Mouse (Mus musculus): Measurements from ENCODE around the gene Dok3. TPM values are rescaled to one million over a fixed set of nuclear protein-coding genes. Genes with fewer than 3 reads are reported as not detected.
A peak's percentile ranks its signal among the peaks of the same experiment; 100 is the strongest.

Gene Dok3
- polyA plus RNA-seq, 1 experiment from 2014 or later = 2.7 TPM

- 49% methylated on average over 4 of the region's 4 CpGs for WGBS
- H3K4me3 ChIP-seq = no peak overlapping the region
- DNase-seq (ENCODE audit: low spot score) = no peak
- peaks cover 10% of the 10 kb centered on the region for H3K27me3 ChIP-seq (ENCODE audit: low read depth, poor library complexity, severe bottlenecking)
- peaks cover 26% of the 10 kb centered on the region for H3K4me1 ChIP-seq
- peaks cover 40% of the 10 kb centered on the region for H3K36me3 ChIP-seq
- H3K9me3 ChIP-seq (replicated peaks) = no peaks in the 10 kb centered on the region
- no peak overlapping the region for H3K27ac ChIP-seq
These were observed 33.4 kb downstream of the Dok3 start for GRCm38 (mm10) chr13:55495702-55496101.

- 25% methylated on average over 18 of the region's 18 CpGs for WGBS
- DNase-seq (ENCODE audit: low spot score) = no peak
- Histone ChIP-seq H3K36me3 (peaks cover 34% of the 10 kb centered on the region), H3K27ac (no peak overlapping the region), H3K4me1 (peaks cover 26% of the 10 kb centered on the region), H3K27me3 (ENCODE audit: low read depth, poor library complexity, severe bottlenecking) (peaks cover 10% of the 10 kb centered on the region), H3K4me3 (no peak overlapping the region), H3K9me3 (replicated peaks) (no peaks in the 10 kb centered on the region)
These were observed 34.0 kb downstream of the Dok3 start for GRCm38 (mm10) chr13:55494883-55495621.

- Histone ChIP-seq H3K4me1 (peaks cover 26% of the 10 kb centered on the region), H3K27me3 (ENCODE audit: low read depth, poor library complexity, severe bottlenecking) (peaks cover 10% of the 10 kb centered on the region), H3K27ac (no peak overlapping the region), H3K36me3 (peaks cover 27% of the 10 kb centered on the region), H3K9me3 (replicated peaks) (no peaks in the 10 kb centered on the region), H3K4me3 (no peak overlapping the region)
- 20% methylated on average over 2 of the region's 2 CpGs for whole genome bisulfite sequencing
- DNase-seq (ENCODE audit: low spot score) = no peak
These were observed 34.8 kb downstream of the Dok3 start for GRCm38 (mm10) chr13:55494257-55494656.

GRCm38 (mm10) chr13:55487578-55488498, 41.3 kb downstream of the Dok3 start, which contains the start of gene Dbn1:
TSS of gene Dbn1 (minus strand) at chr13:55488111.
- peak within 1 kb of the TSS; percentile 100 for H3K27ac ChIP-seq
- H3K4me3 ChIP-seq = peak within 1 kb of the TSS; percentile 100
- H3K4me1 ChIP-seq = peaks cover 56% of the 10 kb centered on the region

GRCm38 (mm10) chr13:55486916-55487577, 42.0 kb downstream of the Dok3 start:
- Histone ChIP-seq H3K4me3 (peak overlapping the region; percentile 100), H3K36me3 (peaks cover 44% of the 10 kb centered on the region), H3K4me1 (peaks cover 56% of the 10 kb centered on the region), H3K9me3 (replicated peaks) (no peaks in the 10 kb centered on the region), H3K27ac (peak overlapping the region; percentile 100), H3K27me3 (ENCODE audit: low read depth, poor library complexity, severe bottlenecking) (no peaks in the 10 kb centered on the region)
- DNase-seq (ENCODE audit: low spot score) = peak; percentile 76
- WGBS = under 1% methylated on average over 29 of the region's 29 CpGs

More at GRCm38 (mm10) chr13:55487578-55488498, 41.3 kb downstream of the Dok3 start, which contains the start of gene Dbn1:
- DNase-seq (ENCODE audit: low spot score) = peak; percentile 86
- Histone ChIP-seq H3K9me3 (replicated peaks) (no peaks in the 10 kb centered on the region), H3K36me3 (peaks cover 36% of the 10 kb centered on the region), H3K27me3 (ENCODE audit: low read depth, poor library complexity, severe bottlenecking) (no peaks in the 10 kb centered on the region)
- WGBS = 2% methylated on average over 73 of the region's 83 CpGs

GRCm38 (mm10) chr13:55486029-55486794, 42.9 kb downstream of the Dok3 start:
- Histone ChIP-seq H3K9me3 (replicated peaks) (no peaks in the 10 kb centered on the region), H3K27ac (peak overlapping the region; percentile 100), H3K27me3 (ENCODE audit: low read depth, poor library complexity, severe bottlenecking) (no peaks in the 10 kb centered on the region), H3K36me3 (peaks cover 53% of the 10 kb centered on the region), H3K4me3 (peak overlapping the region; percentile 100), H3K4me1 (peaks cover 56% of the 10 kb centered on the region)
- DNase-seq (ENCODE audit: low spot score) = no peak
- WGBS = 43% methylated on average over 14 of the region's 14 CpGs

GRCm38 (mm10) chr13:55484520-55485088, 44.5 kb downstream of the Dok3 start:
- Histone ChIP-seq H3K9me3 (replicated peaks) (no peaks in the 10 kb centered on the region), H3K27ac (peak overlapping the region; percentile 57; the same call in 1 of the 2 replicates), H3K4me3 (peak overlapping the region; percentile 100), H3K27me3 (ENCODE audit: low read depth, poor library complexity, severe bottlenecking) (no peaks in the 10 kb centered on the region), H3K4me1 (peaks cover 56% of the 10 kb centered on the region), H3K36me3 (peaks cover 69% of the 10 kb centered on the region)
- DNase-seq (ENCODE audit: low spot score) = no peak
- 36% methylated on average over 7 of the region's 7 CpGs for WGBS

- H3K27me3 ChIP-seq (ENCODE audit: low read depth, poor library complexity, severe bottlenecking) = no peaks in the 10 kb centered on the region
- peak overlapping the region; percentile 57; the same call in 1 of the 2 replicates for H3K27ac ChIP-seq
- peak overlapping the region; percentile 3; the same call in 1 of the 2 replicates for H3K4me3 ChIP-seq
- H3K9me3 ChIP-seq (replicated peaks) = no peaks in the 10 kb centered on the region
- 67% methylated on average over 15 of the region's 15 CpGs for WGBS
- H3K36me3 ChIP-seq = peaks cover 79% of the 10 kb centered on the region
- H3K4me1 ChIP-seq = peaks cover 53% of the 10 kb centered on the region
- DNase-seq (ENCODE audit: low spot score) = peak; percentile 54
These were observed 45.5 kb downstream of the Dok3 start for GRCm38 (mm10) chr13:55483593-55483992.

- H3K9me3 ChIP-seq (replicated peaks) = no peaks in the 10 kb centered on the region
- no peaks in the 10 kb centered on the region for H3K27me3 ChIP-seq (ENCODE audit: low read depth, poor library complexity, severe bottlenecking)
- peaks cover 83% of the 10 kb centered on the region for H3K36me3 ChIP-seq
- DNase-seq (ENCODE audit: low spot score) = no peak
- peaks cover 47% of the 10 kb centered on the region for H3K4me1 ChIP-seq
- H3K4me3 ChIP-seq = peak overlapping the region; percentile 3; the same call in 1 of the 2 replicates
- WGBS = 73% methylated on average over 9 of the region's 9 CpGs
- no peak overlapping the region for H3K27ac ChIP-seq
These were observed 46.0 kb downstream of the Dok3 start for GRCm38 (mm10) chr13:55483071-55483470.

- Histone ChIP-seq H3K4me1 (peaks cover 44% of the 10 kb centered on the region), H3K4me3 (no peak overlapping the region), H3K27me3 (ENCODE audit: low read depth, poor library complexity, severe bottlenecking) (no peaks in the 10 kb centered on the region), H3K9me3 (replicated peaks) (no peaks in the 10 kb centered on the region), H3K27ac (no peak overlapping the region), H3K36me3 (peaks cover 89% of the 10 kb centered on the region)
- no peak for DNase-seq (ENCODE audit: low spot score)
- 87% methylated on average over 7 of the region's 7 CpGs for WGBS
These were observed 46.6 kb downstream of the Dok3 start for GRCm38 (mm10) chr13:55482542-55482941.

GRCm38 (mm10) chr13:55479929-55480328, 49.2 kb downstream of the Dok3 start:
- Histone ChIP-seq H3K9me3 (replicated peaks) (no peaks in the 10 kb centered on the region), H3K27me3 (ENCODE audit: low read depth, poor library complexity, severe bottlenecking) (no peaks in the 10 kb centered on the region)

More at GRCm38 (mm10) chr13:55479929-55480328, 49.2 kb downstream of the Dok3 start:
- no peak overlapping the region for H3K4me3 ChIP-seq
- peaks cover 25% of the 10 kb centered on the region for H3K4me1 ChIP-seq
- H3K36me3 ChIP-seq = peaks cover 99% of the 10 kb centered on the region
- no peak for DNase-seq (ENCODE audit: low spot score)
- H3K27ac ChIP-seq = no peak overlapping the region

Measured in limb, embryonic 10.5 days (tissue).